Mouse (Mus musculus) lung, postnatal 0 days (tissue): ENCODE results near the gene Tiam2. TPM values are rescaled to one million over a fixed set of nuclear protein-coding genes. Genes with fewer than 3 reads are reported as not detected.

Experiments used
- ATAC-seq: fragments of 200-750 bp; cut with Nextera tagmentation; 2 replicates; pipeline ENCODE4 v1.8.0; 2017; ENCODE audit warnings: moderate library complexity
- DNase-seq: peaks from one replicate; pipeline ENCODE4 v3.0.0-alpha.2; 2016; ENCODE audit warnings: low spot score
- H3K27ac ChIP-seq: fragments of 300-500 bp; sonication (generic); 2 replicates; pipeline ENCODE4 v1.5.1; 2014; ENCODE audit warnings: antibody characterized with exemption, mild to moderate bottlenecking, low read length, mixed read lengths
- H3K27me3 ChIP-seq: fragments of 300-500 bp; sonication (generic); replicated peaks from 2 replicates; pipeline ENCODE4 v1.6.1; 2014; ENCODE audit warnings: low read length, mixed read lengths; ENCODE audit not compliant: insufficient read depth
- H3K36me3 ChIP-seq: fragments of 300-500 bp; sonication (generic); 2 replicates; pipeline ENCODE4 v1.6.1; 2014; ENCODE audit warnings: low read length, mixed read lengths; ENCODE audit not compliant: insufficient read depth
- H3K4me1 ChIP-seq: fragments of 300-500 bp; sonication (generic); 2 replicates; pipeline ENCODE4 v1.6.1; 2014; ENCODE audit warnings: antibody characterized with exemption, low read depth, low read length, mixed read lengths; ENCODE audit not compliant: insufficient read depth
- H3K4me2 ChIP-seq: fragments of 300-500 bp; sonication (generic); replicated peaks from 2 replicates; pipeline ENCODE4 v1.6.1; 2014; ENCODE audit warnings: low read depth, mild to moderate bottlenecking, low read length, moderate library complexity, mixed read lengths
- H3K4me3 ChIP-seq: fragments of 300-500 bp; sonication (generic); 2 replicates; pipeline ENCODE4 v1.5.1; 2014; ENCODE audit warnings: low read depth, low read length
- H3K9ac ChIP-seq: fragments of 300-500 bp; sonication (generic); replicated peaks from 2 replicates; pipeline ENCODE4 v1.6.1; 2014; ENCODE audit warnings: low read depth, mild to moderate bottlenecking
- H3K9me3 ChIP-seq: fragments of 300-500 bp; sonication (generic); 2 replicates; pipeline ENCODE4 v1.6.1; 2016; ENCODE audit warnings: low read length, mixed read lengths
- CTCF ChIP-seq: IDR thresholded peaks from 2 replicates; pipeline ENCODE4 v1.5.1; 2016; ENCODE audit warnings: antibody characterized with exemption, mild to moderate bottlenecking
- EP300 ChIP-seq: IDR thresholded peaks from 2 replicates; pipeline ENCODE4 v1.6.1; 2016; ENCODE audit warnings: antibody characterized with exemption, mild to moderate bottlenecking, control low read depth
- WGBS: fragments of 180-500 bp; shearing (Covaris S2); extraction: QIAGEN DNeasy Blood & Tissue Kit; methylation state at CpG from one replicate; pipeline ENCODE4 v1.1.7; 2014; 5-methylcytosine and 5-hydroxymethylcytosine counted together
- polyA plus RNA-seq: library from polyadenylated mRNA; unstranded; fragments of >200 nt; fragmentation: Nextera tagmentation; extraction: Ambion mirVana; gene quantifications from 2 replicates; pipeline ENCODE4 v1.2.1, GENCODE M21; 2015

Gene Tiam2
- polyA plus RNA-seq, 1 experiment from 2014 or later: 2.4 TPM

GRCm38 (mm10) chr17:3520344-3520743 is 194.0 kb downstream of the Tiam2 start:
- Histone ChIP-seq H3K4me3 (no peak overlapping the region), H3K27ac (no peak overlapping the region), H3K4me1 (no peaks in the 10 kb centered on the region), H3K9ac (no peak overlapping the region), H3K27me3 (no peaks in the 10 kb centered on the region), H3K36me3 (no peaks in the 10 kb centered on the region; the same call in 1 of the 2 replicates), H3K4me2 (no peak overlapping the region), H3K9me3 (no peaks in the 10 kb centered on the region)
- ATAC-seq: no peak
- DNase-seq: no peak
- WGBS: 91% methylated on average over 5 of the region's 5 CpGs
- no peak for TF ChIP-seq CTCF
- TF ChIP-seq EP300: no peak

DNA sequence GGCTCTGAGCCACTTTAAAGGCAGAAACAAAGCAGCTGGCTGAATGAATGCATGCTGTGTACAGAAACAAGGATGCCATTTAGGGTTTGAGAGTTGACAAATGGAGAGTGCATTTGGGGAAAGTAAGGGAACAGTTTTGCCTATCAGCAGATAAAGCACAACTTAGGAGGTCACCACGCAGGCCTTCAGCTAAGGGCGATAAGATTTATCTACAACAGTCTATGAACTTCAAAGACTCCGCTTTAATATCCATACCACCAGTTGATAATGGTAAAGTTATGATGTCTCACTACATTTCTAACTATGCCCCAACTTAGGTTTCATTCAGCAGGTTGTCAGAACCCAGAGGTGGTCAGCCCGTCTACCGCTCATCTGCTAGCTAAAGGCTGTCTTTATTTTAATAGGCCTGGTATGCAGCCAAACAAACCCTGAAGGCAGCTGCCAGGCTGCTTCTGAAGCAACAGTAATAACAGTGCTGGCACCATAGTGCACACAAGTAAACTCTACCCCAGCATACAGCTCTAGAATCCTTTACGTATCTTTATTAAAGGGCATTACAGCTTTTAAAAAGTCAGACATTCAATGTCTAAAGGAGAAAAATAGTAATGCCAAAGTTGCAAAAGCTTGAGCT is 201.6 kb downstream of the Tiam2 start:
- no peak overlapping the region for H3K4me3 ChIP-seq
- no peaks in the 10 kb centered on the region for H3K36me3 ChIP-seq
- TF ChIP-seq CTCF (no peak), EP300 (no peak)
- no peaks in the 10 kb centered on the region for H3K9me3 ChIP-seq
- 78% methylated on average over 6 of the region's 6 CpGs for WGBS
- DNase-seq (no peak), ATAC-seq (no peak)
- no peaks in the 10 kb centered on the region for H3K27me3 ChIP-seq
- no peak overlapping the region for H3K27ac ChIP-seq
- no peaks in the 10 kb centered on the region for H3K4me1 ChIP-seq
- H3K9ac ChIP-seq: no peak overlapping the region
- H3K4me2 ChIP-seq: no peak overlapping the region

- Histone ChIP-seq H3K4me1 (no peaks in the 10 kb centered on the region), H3K27me3 (no peaks in the 10 kb centered on the region), H3K4me3 (no peak overlapping the region), H3K4me2 (no peak overlapping the region), H3K9ac (no peak overlapping the region), H3K36me3 (no peaks in the 10 kb centered on the region), H3K27ac (no peak overlapping the region), H3K9me3 (no peaks in the 10 kb centered on the region)
- WGBS: 39% methylated on average over 3 of the region's 3 CpGs
- DNase-seq: no peak
- no peak for TF ChIP-seq CTCF
- TF ChIP-seq EP300: no peak
- ATAC-seq: no peak
Measured at GRCm38 (mm10) chr17:3529523-3529922, 203.2 kb downstream of the Tiam2 start.

DNA sequence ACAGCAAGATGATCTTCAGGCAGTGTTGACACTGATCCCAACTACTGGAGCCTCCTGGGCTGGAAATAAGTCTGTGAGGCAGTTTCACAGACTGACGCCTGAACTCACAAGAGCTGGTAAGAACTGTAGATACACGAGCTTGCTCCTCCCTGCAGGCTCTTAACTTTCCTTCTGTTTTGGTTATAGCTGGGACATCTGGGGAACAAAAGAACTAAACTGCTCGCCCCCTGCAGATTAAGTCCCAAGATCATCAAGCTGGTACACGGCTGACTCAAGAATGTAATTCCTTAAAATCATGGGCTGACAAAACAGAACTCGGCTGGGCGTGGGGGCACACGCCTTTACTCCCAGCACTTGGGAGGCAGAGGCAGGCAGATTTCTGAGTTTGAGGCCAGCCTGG is 204.2 kb downstream of the Tiam2 start:
- ATAC-seq (no peak), DNase-seq (no peak)
- Histone ChIP-seq H3K4me3 (no peak overlapping the region), H3K4me1 (no peaks in the 10 kb centered on the region), H3K36me3 (no peaks in the 10 kb centered on the region), H3K27ac (no peak overlapping the region), H3K9me3 (no peaks in the 10 kb centered on the region), H3K27me3 (no peaks in the 10 kb centered on the region), H3K9ac (no peak overlapping the region), H3K4me2 (no peak overlapping the region)
- no peak for TF ChIP-seq CTCF
- TF ChIP-seq EP300: no peak
- WGBS: 79% methylated on average over 7 of the region's 7 CpGs

GRCm38 (mm10) chr17:3531641-3532040 is 205.3 kb downstream of the Tiam2 start:
- H3K9me3 ChIP-seq: no peaks in the 10 kb centered on the region

DNA sequence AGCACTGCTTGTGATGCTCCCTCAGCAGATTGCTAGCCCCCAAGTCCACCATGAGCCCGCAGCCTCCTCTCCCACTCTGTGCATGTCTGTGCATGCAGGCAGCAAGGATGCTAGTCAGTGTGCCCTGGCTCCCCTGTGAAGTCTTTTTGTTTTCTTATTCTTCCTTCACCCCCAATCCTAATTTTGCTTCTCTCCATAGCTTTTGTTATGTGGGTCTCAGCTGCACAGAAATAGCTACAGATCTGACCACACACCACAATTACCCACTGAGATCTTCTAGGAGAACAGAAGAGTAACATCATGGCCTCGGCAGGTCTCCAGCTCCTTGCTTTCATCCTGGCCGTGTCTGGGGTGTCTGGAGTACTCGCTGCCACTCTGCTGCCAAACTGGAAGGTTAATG is 205.9 kb downstream of the Tiam2 start, which contains the start of gene Cldn20:
Gene Cldn20 (plus strand): TSS at position 301 of the 400 bp plus-strand sequence.
- Histone ChIP-seq H3K4me1 (no peaks in the 10 kb centered on the region), H3K9ac (no peak within 1 kb of the TSS), H3K4me2 (no peak within 1 kb of the TSS), H3K27ac (no peak within 1 kb of the TSS), H3K4me3 (no peak within 1 kb of the TSS), H3K36me3 (no peaks in the 10 kb centered on the region), H3K27me3 (no peaks in the 10 kb centered on the region), H3K9me3 (no peaks in the 10 kb centered on the region)
- ATAC-seq (no peak), DNase-seq (no peak)
- 84% methylated on average over 4 of the region's 4 CpGs for WGBS
- TF ChIP-seq EP300 (no peak), CTCF (no peak)

More at GRCm38 (mm10) chr17:3531641-3532040, 205.3 kb downstream of the Tiam2 start:
- no peak overlapping the region for H3K27ac ChIP-seq
- H3K36me3 ChIP-seq: no peaks in the 10 kb centered on the region
- H3K4me3 ChIP-seq: no peak overlapping the region
- no peak overlapping the region for H3K9ac ChIP-seq
- TF ChIP-seq CTCF: no peak
- no peak for TF ChIP-seq EP300
- no peak for DNase-seq
- ATAC-seq: no peak
- H3K4me1 ChIP-seq: no peaks in the 10 kb centered on the region
- H3K4me2 ChIP-seq: no peak overlapping the region
- 63% methylated on average over 1 of the region's 1 CpGs for WGBS
- H3K27me3 ChIP-seq: no peaks in the 10 kb centered on the region

- H3K4me2 ChIP-seq: no peak overlapping the region
- 18% methylated on average over 1 of the region's 1 CpGs for WGBS
- no peaks in the 10 kb centered on the region for H3K9me3 ChIP-seq
- no peak overlapping the region for H3K27ac ChIP-seq
- DNase-seq (peak; percentile 6), ATAC-seq (no peak)
- no peaks in the 10 kb centered on the region for H3K27me3 ChIP-seq
- no peak for TF ChIP-seq EP300
- peak; percentile 67 for TF ChIP-seq CTCF
- no peak overlapping the region for H3K4me3 ChIP-seq
- H3K36me3 ChIP-seq: no peaks in the 10 kb centered on the region
- no peak overlapping the region for H3K9ac ChIP-seq
- no peaks in the 10 kb centered on the region for H3K4me1 ChIP-seq
Measured at GRCm38 (mm10) chr17:3533425-3533824, 207.1 kb downstream of the Tiam2 start.
